Mouse (Mus musculus) T-cell, adult 2 months (primary cell): ENCODE data around the gene Sufu.

Source experiments
- DNase-seq: peaks from one replicate; pipeline ENCODE4 v3.0.0; 2022; ENCODE audit warnings: low spot score

Gene Sufu

DNA sequence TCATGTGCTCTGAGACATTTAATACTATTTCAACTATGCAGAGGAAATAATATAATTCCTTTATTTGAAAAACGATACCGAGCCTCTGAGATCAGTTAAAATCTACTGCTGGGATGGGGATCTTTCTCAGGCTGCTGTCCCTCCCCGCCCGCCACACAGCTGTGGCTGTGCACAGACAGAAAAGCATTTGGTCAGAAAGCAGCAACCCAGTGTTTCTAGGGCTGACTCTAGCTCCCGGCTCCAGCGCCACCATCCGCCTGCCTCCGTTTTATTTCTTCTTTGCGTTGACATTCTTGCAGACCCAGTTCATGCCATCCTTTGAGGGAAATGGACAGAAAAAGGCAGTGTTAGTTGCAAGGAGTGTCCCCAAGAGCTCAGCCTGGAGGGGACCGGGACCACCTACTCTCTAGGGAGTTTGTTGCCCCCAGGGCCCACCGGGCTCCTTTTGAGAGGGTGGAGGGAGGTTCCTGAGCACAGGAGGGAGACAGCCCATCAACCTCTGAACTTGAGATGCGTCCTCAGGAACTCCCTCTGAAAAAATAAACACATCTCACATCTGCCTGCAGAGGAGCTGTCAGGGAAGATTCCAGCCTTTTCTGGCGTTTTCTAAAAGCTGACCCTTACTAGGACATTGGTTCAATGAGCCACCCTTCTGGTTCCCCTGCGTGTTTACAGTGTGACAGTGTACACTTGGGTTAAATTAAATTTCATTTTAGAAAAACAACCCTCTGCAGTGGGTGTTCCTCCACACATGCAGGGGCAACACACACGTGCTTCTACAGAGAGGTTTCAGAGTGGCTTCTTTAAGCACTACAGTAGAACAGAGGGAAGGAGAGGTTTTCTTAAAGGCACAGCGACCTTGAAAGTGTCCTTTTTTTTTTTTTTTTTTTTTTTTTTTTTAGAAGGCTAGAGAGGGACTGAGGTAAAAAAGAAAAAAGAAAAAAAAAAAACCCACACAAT, 134.7 kb downstream of the Sufu start:
- DNase-seq, result no peak

GRCm38 (mm10) chr19:46532031-46532688, 135.5 kb downstream of the Sufu start:
- no peak for DNase-seq

- DNase-seq, result no peak
These were observed 136.4 kb downstream of the Sufu start for GRCm38 (mm10) chr19:46533066-46533465.

GRCm38 (mm10) chr19:46533525-46533924, 136.8 kb downstream of the Sufu start:
- DNase-seq, result no peak

- DNase-seq, result no peak
These were observed 137.9 kb downstream of the Sufu start for GRCm38 (mm10) chr19:46534542-46535098.

DNA sequence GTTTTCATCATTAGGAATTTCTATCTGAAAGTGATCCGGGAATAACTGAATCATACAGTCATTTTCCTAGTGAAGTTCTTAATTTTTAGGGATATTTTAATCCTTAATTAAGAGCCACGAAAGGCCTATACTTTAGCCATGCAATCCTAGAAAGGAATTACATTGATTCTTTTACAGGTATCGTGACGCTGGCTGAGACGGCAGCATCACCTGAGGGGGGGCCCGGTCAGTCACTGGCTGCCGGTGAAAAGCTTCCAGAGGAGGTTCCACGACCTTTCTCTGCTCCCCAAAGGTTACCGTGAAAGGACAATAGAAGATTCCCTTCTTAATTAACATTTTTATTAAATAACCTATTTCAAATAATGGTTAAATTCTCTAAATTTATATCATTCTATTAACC, 140.7 kb downstream of the Sufu start:
- no peak for DNase-seq

- DNase-seq, result no peak
These were observed 141.5 kb downstream of the Sufu start for GRCm38 (mm10) chr19:46538213-46538612.
